Mouse (Mus musculus) heart, embryonic 13.5 days (tissue): ENCODE results near the gene Abraxas1. TPM values are rescaled to one million over a fixed set of nuclear protein-coding genes. Genes with fewer than 3 reads are reported as not detected.

Experiments
- ATAC-seq: fragments of 200-750 bp; cut with Nextera tagmentation; 2 replicates; pipeline ENCODE4 v1.8.0; 2017; ENCODE audit warnings: moderate TSS enrichment; ENCODE audit not compliant: insufficient number of reproducible peaks, low FRiP score, low TSS enrichment; ENCODE audit errors: extremely low read depth
- H3K27ac ChIP-seq: fragments of 300-500 bp; sonication (generic); replicated peaks from 2 replicates; pipeline ENCODE4 v1.5.1; 2015; ENCODE audit warnings: moderate library complexity, mild to moderate bottlenecking, inconsistent platforms
- H3K27me3 ChIP-seq: fragments of 300-500 bp; sonication (generic); replicated peaks from 2 replicates; pipeline ENCODE4 v1.6.1; 2015; ENCODE audit warnings: mild to moderate bottlenecking, inconsistent platforms
- H3K36me3 ChIP-seq: fragments of 300-500 bp; sonication (generic); 2 replicates; pipeline ENCODE4 v1.6.1; 2015; ENCODE audit warnings: mild to moderate bottlenecking, inconsistent platforms
- H3K4me1 ChIP-seq: fragments of 300-500 bp; sonication (generic); 2 replicates; pipeline ENCODE4 v1.6.1; 2015; ENCODE audit warnings: inconsistent platforms
- H3K4me2 ChIP-seq: fragments of 300-500 bp; sonication (generic); 2 replicates; pipeline ENCODE4 v1.6.1; 2015; ENCODE audit warnings: inconsistent platforms, mild to moderate bottlenecking, moderate library complexity
- H3K4me3 ChIP-seq: fragments of 300-500 bp; sonication (generic); 2 replicates; pipeline ENCODE4 v1.5.1; 2015; ENCODE audit warnings: moderate library complexity, mild to moderate bottlenecking, inconsistent platforms
- H3K9ac ChIP-seq: fragments of 300-500 bp; sonication (generic); 2 replicates; pipeline ENCODE4 v1.6.1; 2015; ENCODE audit warnings: inconsistent platforms, mild to moderate bottlenecking, moderate library complexity
- H3K9me3 ChIP-seq: fragments of 300-500 bp; sonication (generic); 2 replicates; pipeline ENCODE4 v1.6.1; 2016; ENCODE audit warnings: inconsistent platforms
- WGBS: fragments of 180-500 bp; shearing (Covaris S2); methylation state at CpG from one replicate; pipeline ENCODE4 v1.1.7; 2015; ENCODE audit warnings: mixed read lengths; 5-methylcytosine and 5-hydroxymethylcytosine counted together
- polyA plus RNA-seq: library from polyadenylated mRNA; unstranded; fragments of >200 nt; fragmentation: Nextera tagmentation; extraction: Ambion mirVana; gene quantifications from 2 replicates; pipeline ENCODE4 v1.2.1, GENCODE M21; 2015

Abraxas1 gene
- polyA plus RNA-seq, 1 experiment from 2014 or later: 26.0 TPM

DNA sequence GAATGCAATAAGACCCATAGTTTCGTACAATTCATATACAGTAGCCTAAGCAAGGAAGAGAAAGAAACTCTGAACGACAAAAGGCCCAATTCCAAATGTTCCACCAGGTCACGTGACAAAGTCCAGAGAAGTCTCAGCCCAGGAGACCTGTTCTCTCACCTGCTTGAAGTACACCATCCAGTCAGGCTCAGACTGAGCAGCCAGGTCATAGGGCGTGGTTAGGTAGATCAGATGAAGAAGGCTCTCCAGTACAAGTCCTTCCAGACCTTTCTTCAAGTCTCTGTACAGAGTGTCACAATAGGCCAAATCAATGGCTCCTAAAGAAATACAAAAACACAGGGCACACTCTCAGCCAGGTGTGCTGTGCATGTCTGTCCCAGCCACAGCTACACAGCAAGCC is 49.2 kb downstream of the Abraxas1 start:
- Histone ChIP-seq H3K4me1 (peaks cover 11% of the 10 kb centered on the region), H3K36me3 (peaks cover 85% of the 10 kb centered on the region), H3K9me3 (no peaks in the 10 kb centered on the region), H3K27me3 (no peaks in the 10 kb centered on the region), H3K27ac (no peak overlapping the region), H3K4me3 (no peak overlapping the region), H3K9ac (no peak overlapping the region), H3K4me2 (no peak overlapping the region)
- WGBS: 84% methylated on average over 4 of the region's 4 CpGs
- ATAC-seq: no peak

DNA sequence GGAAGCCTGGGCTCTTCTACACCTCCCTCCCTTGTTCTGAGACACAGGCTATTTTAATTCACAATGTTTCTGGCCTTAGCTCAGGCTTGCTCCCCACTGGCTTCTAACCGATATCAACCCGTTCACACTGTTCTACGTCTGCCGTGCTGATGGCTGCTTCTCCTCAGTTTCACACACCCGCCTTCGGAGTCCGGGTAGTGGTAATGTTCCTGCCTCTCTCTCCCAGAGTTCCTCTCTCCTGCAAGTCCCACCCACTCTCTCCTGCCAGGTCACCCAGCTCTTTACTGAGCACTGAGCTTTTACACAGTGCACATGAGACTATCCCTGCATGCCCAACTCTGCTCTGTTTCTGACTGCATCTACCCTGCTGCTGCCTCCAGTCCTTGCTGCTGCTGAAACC is 54.7 kb downstream of the Abraxas1 start:
- no peak for ATAC-seq
- Histone ChIP-seq H3K27ac (no peak overlapping the region), H3K27me3 (no peaks in the 10 kb centered on the region), H3K36me3 (peaks cover 95% of the 10 kb centered on the region), H3K4me1 (no peaks in the 10 kb centered on the region), H3K4me3 (no peak overlapping the region), H3K9me3 (no peaks in the 10 kb centered on the region), H3K9ac (no peak overlapping the region), H3K4me2 (no peak overlapping the region)
- WGBS: 89% methylated on average over 7 of the region's 7 CpGs

DNA sequence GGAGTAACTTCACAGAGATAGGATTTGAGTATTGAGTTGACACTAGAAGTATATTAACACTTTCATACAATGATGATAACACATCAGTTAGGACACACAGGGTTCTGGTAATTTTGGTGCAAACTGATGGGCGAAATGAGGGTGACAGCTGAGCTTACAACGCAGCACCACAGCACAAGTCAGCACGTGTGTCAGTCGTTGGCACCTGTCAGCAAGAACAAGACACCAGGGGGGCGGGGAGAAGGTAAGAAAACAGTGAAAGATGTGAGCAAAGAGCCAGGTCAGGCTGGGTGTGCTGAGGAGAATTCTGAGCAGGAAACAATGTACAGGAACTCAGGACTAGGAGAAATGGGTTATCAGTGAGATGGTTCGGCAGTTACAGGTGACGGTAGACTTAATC is 59.0 kb downstream of the Abraxas1 start:
- Histone ChIP-seq H3K9me3 (no peaks in the 10 kb centered on the region), H3K27me3 (no peaks in the 10 kb centered on the region), H3K36me3 (peaks cover 59% of the 10 kb centered on the region), H3K4me3 (no peak overlapping the region), H3K4me2 (no peak overlapping the region), H3K9ac (no peak overlapping the region), H3K27ac (no peak overlapping the region), H3K4me1 (no peaks in the 10 kb centered on the region)
- ATAC-seq: no peak
- WGBS: 75% methylated on average over 7 of the region's 7 CpGs

DNA sequence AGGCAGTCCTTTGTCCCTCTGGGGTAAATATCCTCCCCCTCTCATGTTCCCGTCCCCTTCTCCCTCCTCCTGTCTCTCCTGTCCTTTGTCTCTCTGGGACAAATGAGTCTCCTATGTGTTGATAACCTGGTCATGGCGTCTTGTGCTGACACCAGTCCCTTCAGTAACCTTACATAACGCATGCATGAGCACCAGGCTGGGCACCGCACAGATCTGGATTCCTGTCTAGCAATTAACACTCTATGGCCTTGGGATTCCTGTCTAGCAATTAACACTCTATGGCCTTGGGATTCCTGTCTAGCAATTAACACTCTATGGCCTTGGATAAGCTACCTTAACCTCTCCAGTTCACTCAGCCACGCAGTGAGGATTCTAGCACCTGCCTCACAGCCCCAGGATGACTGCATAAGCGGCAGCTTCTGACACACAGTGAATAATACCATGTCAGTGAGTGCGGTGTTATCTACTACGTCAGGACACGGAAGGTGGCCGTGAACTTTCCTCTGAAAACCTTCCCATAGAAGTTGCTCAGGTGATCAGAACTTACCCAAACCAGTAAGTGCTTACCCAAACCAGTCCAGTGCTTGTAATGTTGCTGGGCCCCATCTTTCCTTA is 60.6 kb downstream of the Abraxas1 start:
- 80% methylated on average over 10 of the region's 10 CpGs for WGBS
- H3K27ac ChIP-seq: no peak overlapping the region

DNA sequence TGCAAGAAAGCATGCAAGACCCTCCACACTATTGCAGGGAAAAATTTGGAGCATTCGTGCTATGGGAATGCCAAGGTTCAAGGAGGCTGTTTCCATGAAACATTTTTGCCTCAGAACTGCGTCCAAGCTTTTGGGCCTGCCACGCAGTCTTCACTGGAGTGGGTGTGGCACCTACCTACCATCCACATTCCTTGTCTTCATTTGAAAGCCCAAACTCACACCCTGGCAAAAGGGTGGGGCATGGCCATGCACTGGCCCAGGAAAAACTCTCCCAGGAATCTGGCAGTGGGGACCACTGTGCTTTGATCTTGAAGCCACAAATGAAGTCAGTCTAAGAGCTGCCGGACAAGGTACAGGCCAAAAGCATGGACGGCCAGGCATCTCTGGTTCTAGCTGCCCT is 62.6 kb downstream of the Abraxas1 start:
- no peaks in the 10 kb centered on the region for H3K4me1 ChIP-seq
- H3K36me3 ChIP-seq: peaks cover 23% of the 10 kb centered on the region
- peaks cover 4% of the 10 kb centered on the region; the same call in 1 of the 2 replicates for H3K9me3 ChIP-seq
- WGBS: 85% methylated on average over 5 of the region's 5 CpGs
- ATAC-seq: no peak
- no peak overlapping the region for H3K27ac ChIP-seq
- H3K4me3 ChIP-seq: no peak overlapping the region
- H3K27me3 ChIP-seq: no peaks in the 10 kb centered on the region
- no peak overlapping the region for H3K9ac ChIP-seq
- no peak overlapping the region for H3K4me2 ChIP-seq

More for the DNA sequence above, 60.6 kb downstream of the Abraxas1 start:
- H3K9me3 ChIP-seq: peaks cover 4% of the 10 kb centered on the region; the same call in 1 of the 2 replicates
- ATAC-seq: no peak
- H3K4me2 ChIP-seq: no peak overlapping the region
- H3K36me3 ChIP-seq: peaks cover 44% of the 10 kb centered on the region
- H3K9ac ChIP-seq: no peak overlapping the region
- H3K4me3 ChIP-seq: no peak overlapping the region
- no peaks in the 10 kb centered on the region for H3K4me1 ChIP-seq
- H3K27me3 ChIP-seq: no peaks in the 10 kb centered on the region

Other genes starting within 250 kb of the Abraxas1 start
- 5.7 and 5.8 TPM in 2 replicates for gene Plac8, start 248.7 kb downstream of the Abraxas1 start, polyA plus RNA-seq
- 60.5 and 67.9 TPM in 2 replicates for gene Coq2, start 145.8 kb downstream of the Abraxas1 start, polyA plus RNA-seq
- 1.2 and 1.4 TPM in 2 replicates for gene Hpse, start 101.2 kb downstream of the Abraxas1 start, polyA plus RNA-seq
- gene Helq, start 22.4 kb downstream of the Abraxas1 start, polyA plus RNA-seq: 9.3 and 10.5 TPM in 2 replicates
- gene Mrps18c, start 22.3 kb downstream of the Abraxas1 start, polyA plus RNA-seq: 128 and 148 TPM in 2 replicates
- 9.0 and 13.5 TPM in 2 replicates for gene Gpat3, start 24.7 kb upstream of the Abraxas1 start, polyA plus RNA-seq